Mouse (Mus musculus) stomach, postnatal 0 days (tissue): ENCODE measurements around the gene Uba7.

Experiments
- CTCF ChIP-seq: IDR thresholded peaks from 2 replicates; pipeline ENCODE4 v1.5.1; 2016; ENCODE audit warnings: antibody characterized with exemption, low read depth, mild to moderate bottlenecking, moderate library complexity
- EP300 ChIP-seq: optimal IDR thresholded peaks from 2 replicates; pipeline ENCODE3; 2016; ENCODE audit warnings: antibody characterized with exemption

DNA sequence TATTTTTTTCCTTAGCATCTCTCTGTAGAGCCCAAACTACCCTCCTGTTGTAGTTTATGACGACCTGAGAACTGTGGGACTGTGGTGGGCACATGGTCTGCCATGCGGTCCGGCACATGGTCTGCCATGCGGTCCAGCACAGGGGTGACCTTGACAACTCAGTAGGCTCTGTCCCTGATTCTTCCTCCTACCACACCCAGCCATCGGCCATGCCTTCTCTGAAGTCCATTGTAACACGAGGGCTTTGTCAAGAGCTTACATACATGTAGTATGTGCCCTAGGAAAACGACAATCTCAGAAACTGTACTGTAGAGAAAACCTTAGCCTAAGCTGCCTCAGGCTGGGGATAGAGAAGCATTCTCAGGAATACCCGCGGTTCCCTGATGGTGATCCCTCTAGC lies 10.6 kb upstream of the Uba7 start:
- TF ChIP-seq CTCF (no peak), EP300 (no peak)
